Mouse (Mus musculus) thymus, adult 2 months (tissue): Measurements from ENCODE around the gene Myo5a. TPM values are rescaled to one million over a fixed set of nuclear protein-coding genes. Genes with fewer than 3 reads are reported as not detected.

ENCODE experiments used
- DNase-seq: peaks from one replicate; pipeline ENCODE4 v3.0.0; 2021
- H3K27ac ChIP-seq: fragments of 200-500 bp; 2 replicates; pipeline ENCODE4 v1.5.1; 2012; ENCODE audit warnings: low read length, control low read depth; ENCODE audit not compliant: control insufficient read depth, insufficient read depth
- H3K27me3 ChIP-seq: fragments of 200-500 bp; 2 replicates; pipeline ENCODE4 v1.6.1; 2012; ENCODE audit warnings: mild to moderate bottlenecking, low read length, moderate library complexity, mixed read lengths; ENCODE audit not compliant: control insufficient read depth, insufficient read depth
- H3K36me3 ChIP-seq: fragments of 200-500 bp; 2 replicates; pipeline ENCODE4 v1.6.1; 2012; ENCODE audit warnings: mild to moderate bottlenecking, low read length, moderate library complexity; ENCODE audit not compliant: control insufficient read depth, insufficient read depth
- H3K4me1 ChIP-seq: fragments of 200-500 bp; replicated peaks from 2 replicates; pipeline ENCODE4 v1.6.1; 2012; ENCODE audit warnings: low read length; ENCODE audit not compliant: control insufficient read depth, insufficient read depth
- H3K4me3 ChIP-seq: fragments of 200-500 bp; 2 replicates; pipeline ENCODE4 v1.5.1; 2012; ENCODE audit warnings: mild to moderate bottlenecking, low read length, control low read depth, moderate library complexity; ENCODE audit not compliant: control insufficient read depth, insufficient read depth
- CTCF ChIP-seq: fragments of 200-500 bp; IDR thresholded peaks from 2 replicates; pipeline ENCODE4 v1.5.1; 2012; ENCODE audit warnings: mild to moderate bottlenecking, control low read depth, low read length, moderate library complexity, borderline replicate concordance; ENCODE audit not compliant: control insufficient read depth, poor library complexity, insufficient read depth; ENCODE audit errors: extremely low read depth
- POLR2A ChIP-seq: fragments of 200-500 bp; IDR thresholded peaks from 2 replicates; pipeline ENCODE4 v1.6.1; 2012; ENCODE audit warnings: mild to moderate bottlenecking, low read length, control low read depth, moderate library complexity; ENCODE audit not compliant: control insufficient read depth, poor library complexity, insufficient read depth; ENCODE audit errors: extremely low read depth
- WGBS: fragments of 180-500 bp; shearing (Covaris S2); methylation state at CpG from one replicate; pipeline ENCODE4 v1.1.7; 2018; 5-methylcytosine and 5-hydroxymethylcytosine counted together
- polyA plus RNA-seq: library from polyadenylated mRNA; depleted of rRNA; stranded (reverse); fragments of >200 nt; gene quantifications from 2 replicates; pipeline ENCODE4 v1.2.3, GENCODE M21; 2012

Gene Myo5a
- polyA plus RNA-seq, 1 experiment: 8.3 TPM

- WGBS: 3% methylated on average over 66 of the region's 92 CpGs
- Histone ChIP-seq H3K27ac (no peak overlapping the region), H3K36me3 (no peaks in the 10 kb centered on the region), H3K4me1 (peaks cover 9% of the 10 kb centered on the region; the same call in 1 of the 2 replicates), H3K27me3 (no peaks in the 10 kb centered on the region), H3K4me3 (peak overlapping the region; percentile 89)
- DNase-seq: peak; percentile 74
- TF ChIP-seq POLR2A (0 out of 2 replicates have a peak, but pooled peaks have one; percentile 34), CTCF (no peak; the same call in 1 of the 2 replicates)
These were observed 352 bp downstream of the Myo5a start for GRCm38 (mm10) chr9:75071029-75071705.

DNA sequence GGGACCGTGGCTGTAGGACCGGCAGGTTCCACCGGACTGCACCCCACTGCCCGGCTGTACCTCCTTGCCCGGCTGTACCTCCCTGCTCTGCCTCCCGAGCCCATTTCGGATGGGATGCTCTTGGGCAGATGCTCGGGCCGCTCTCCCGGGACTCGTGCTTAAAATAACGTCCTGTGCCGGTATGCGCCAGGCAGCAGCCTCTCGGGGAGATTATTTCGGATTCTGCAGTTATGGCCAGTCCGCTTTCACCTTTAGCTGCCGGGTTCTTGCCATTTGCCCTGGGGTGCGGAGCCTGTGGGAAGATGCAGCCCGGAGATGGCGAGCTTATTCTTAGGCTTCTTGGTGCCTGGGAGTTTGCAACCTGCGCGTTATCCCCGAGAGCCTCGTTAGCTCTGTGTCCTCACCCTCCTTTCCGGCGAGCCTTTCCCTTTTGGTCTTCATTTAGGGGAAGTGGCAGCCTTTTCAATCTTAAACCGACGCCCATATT lies 934 bp downstream of the Myo5a start:
- H3K27ac ChIP-seq: no peak overlapping the region
- no peaks in the 10 kb centered on the region for H3K27me3 ChIP-seq
- peaks cover 9% of the 10 kb centered on the region; the same call in 1 of the 2 replicates for H3K4me1 ChIP-seq
- no peak for DNase-seq
- H3K36me3 ChIP-seq: no peaks in the 10 kb centered on the region
- H3K4me3 ChIP-seq: peak overlapping the region; percentile 89
- under 1% methylated on average over 29 of the region's 29 CpGs for WGBS
- TF ChIP-seq CTCF (no peak), POLR2A (no peak)

- DNase-seq: no peak
- Histone ChIP-seq H3K4me3 (no peak overlapping the region), H3K27me3 (no peaks in the 10 kb centered on the region), H3K36me3 (no peaks in the 10 kb centered on the region), H3K4me1 (peaks cover 9% of the 10 kb centered on the region; the same call in 1 of the 2 replicates), H3K27ac (no peak overlapping the region)
- TF ChIP-seq CTCF: no peak
- no peak for TF ChIP-seq POLR2A
- WGBS: 64% methylated on average over 3 of the region's 3 CpGs
These were observed 1.5 kb downstream of the Myo5a start for GRCm38 (mm10) chr9:75072361-75072760.

- no peaks in the 10 kb centered on the region for H3K4me1 ChIP-seq
- no peak overlapping the region for H3K4me3 ChIP-seq
- TF ChIP-seq POLR2A: no peak
- TF ChIP-seq CTCF: no peak
- no peaks in the 10 kb centered on the region for H3K27me3 ChIP-seq
- no peak overlapping the region for H3K27ac ChIP-seq
- no peaks in the 10 kb centered on the region for H3K36me3 ChIP-seq
- no peak for DNase-seq
These were observed 6.4 kb downstream of the Myo5a start for GRCm38 (mm10) chr9:75077191-75077590.

DNA sequence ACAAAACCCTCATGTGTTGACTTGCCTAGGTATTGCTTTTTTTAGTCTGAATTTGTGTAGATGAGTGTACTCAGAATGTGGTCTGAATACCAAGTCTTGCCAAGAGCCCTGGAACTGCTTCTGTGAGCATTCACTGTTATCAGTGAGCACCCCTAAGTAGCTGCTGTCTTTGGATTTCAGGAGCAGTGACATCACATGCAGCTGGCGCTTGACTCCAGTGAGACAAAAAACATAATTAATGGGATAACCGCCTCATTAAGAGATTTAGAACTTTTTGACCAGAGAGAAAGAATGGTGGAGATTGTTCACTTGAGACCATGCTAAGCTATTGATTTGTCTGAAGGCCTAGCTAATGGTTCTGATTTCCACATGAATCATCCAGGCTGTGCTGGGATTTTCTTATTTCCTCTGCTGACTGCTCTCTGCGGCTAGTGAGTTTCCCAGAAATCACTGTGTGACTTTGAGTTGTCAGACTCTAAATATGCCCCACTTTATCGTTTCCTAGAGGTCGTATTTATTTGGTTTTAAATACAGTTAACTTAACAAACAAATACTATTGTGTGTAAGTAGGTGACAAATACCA lies 14.5 kb downstream of the Myo5a start:
- Histone ChIP-seq H3K27ac (no peak overlapping the region), H3K4me3 (no peak overlapping the region), H3K4me1 (no peaks in the 10 kb centered on the region), H3K27me3 (no peaks in the 10 kb centered on the region), H3K36me3 (no peaks in the 10 kb centered on the region)
- no peak for DNase-seq
- 97% methylated on average over 5 of the region's 5 CpGs for WGBS
- no peak for TF ChIP-seq CTCF
- TF ChIP-seq POLR2A: no peak

- Histone ChIP-seq H3K27ac (no peak overlapping the region), H3K36me3 (no peaks in the 10 kb centered on the region), H3K27me3 (no peaks in the 10 kb centered on the region), H3K4me1 (no peaks in the 10 kb centered on the region), H3K4me3 (no peak overlapping the region)
- 83% methylated on average over 2 of the region's 2 CpGs for WGBS
- TF ChIP-seq CTCF (no peak), POLR2A (no peak)
- DNase-seq: no peak
These were observed 17.0 kb downstream of the Myo5a start for GRCm38 (mm10) chr9:75087823-75088222.

- no peak overlapping the region for H3K27ac ChIP-seq
- 76% methylated on average over 3 of the region's 3 CpGs for WGBS
- TF ChIP-seq POLR2A (no peak), CTCF (no peak)
- H3K4me1 ChIP-seq: no peaks in the 10 kb centered on the region
- H3K27me3 ChIP-seq: no peaks in the 10 kb centered on the region
- no peak for DNase-seq
- no peak overlapping the region for H3K4me3 ChIP-seq
- H3K36me3 ChIP-seq: no peaks in the 10 kb centered on the region
These were observed 18.5 kb downstream of the Myo5a start for GRCm38 (mm10) chr9:75089285-75089684.
